Mouse (Mus musculus) T-helper 17 cell (primary cell): Measurements from ENCODE around the gene Ubald2.

Source experiments
- in situ Hi-C, 2 experiments: fragments of 300-600 bp; cut with MboI, MseI; formaldehyde crosslinking; loops; 1 replicate in 1 of 2; 2 replicates in 1 of 2; pipeline ENCODE4 v1.15.1; 2025; ENCODE audit warnings: high pct_unique_total_duplicates in 2 of 2

Gene Ubald2

DNA sequence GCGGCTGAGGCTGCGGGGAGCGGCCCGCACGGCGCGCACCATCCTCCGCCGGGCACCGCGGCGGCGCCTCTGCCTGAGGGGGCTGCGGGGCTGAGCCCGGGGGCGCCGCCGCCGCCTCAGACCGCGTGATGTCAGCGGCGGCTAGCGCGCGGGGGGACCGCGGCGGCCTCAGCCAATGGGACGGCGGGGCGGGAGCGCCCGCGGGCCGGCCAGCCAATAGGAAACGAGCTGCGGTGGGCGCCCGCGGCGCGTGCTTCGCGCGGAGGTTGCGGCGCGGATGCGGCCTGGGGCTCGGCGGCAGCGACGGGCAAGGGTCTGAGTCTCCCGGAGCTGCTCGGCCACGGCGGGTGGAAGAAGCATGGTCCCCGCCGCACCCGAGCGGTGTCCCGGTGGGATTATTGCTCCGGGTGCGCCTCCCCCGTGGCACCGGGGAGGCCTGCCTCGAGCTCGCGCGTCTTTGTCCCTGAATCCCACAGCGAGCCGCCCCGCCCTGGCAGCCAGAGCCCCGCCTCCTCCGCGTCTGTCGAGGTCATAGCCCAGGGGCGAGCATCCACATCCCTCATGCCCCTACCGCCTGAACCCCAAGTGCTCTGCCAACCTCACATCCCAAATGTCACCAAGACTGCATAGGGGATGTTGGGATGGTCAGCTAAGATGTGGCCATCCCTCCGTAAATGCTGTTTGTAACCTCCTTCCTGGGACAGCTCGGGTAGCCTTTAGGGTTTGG is 20.8 kb upstream of the Ubald2 start, which contains the start of gene Rnf157:
Rnf157 (minus strand) TSS at position 129 of the 727 bp plus-strand sequence.
- in situ Hi-C loops: loop anchor here (25.0 kb wide), 4 partner anchors 924 to 1924 kb away; partner anchors contain the start of genes Cep295nl (in 1 of the 2), Cyth1 (in 1 of the 2), Nat9 (in 1 of the 2) and Tmem104 (in 1 of the 2)

DNA sequence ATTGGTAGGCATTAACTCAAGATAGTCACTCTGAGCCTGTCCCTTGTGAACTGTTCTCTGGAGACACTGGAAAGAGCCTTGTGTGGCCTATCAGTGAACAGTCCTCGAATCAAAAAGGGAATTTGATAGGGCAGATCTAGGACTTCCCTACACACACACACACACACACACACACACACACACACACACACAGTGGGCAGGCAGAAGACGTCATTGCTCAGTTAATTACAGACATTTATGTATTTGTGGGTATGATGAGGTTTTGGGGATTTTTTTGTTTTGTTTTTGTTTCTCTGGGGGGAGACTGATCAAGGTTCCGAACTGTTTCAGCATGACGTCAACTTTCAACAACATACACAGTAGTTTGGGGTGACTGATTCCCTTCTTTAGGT is 20.3 kb upstream of the Ubald2 start:
- in situ Hi-C loops: loop anchor here (25.0 kb wide), 4 partner anchors 924 to 1924 kb away; partner anchors contain the start of genes Cep295nl (in 1 of the 2), Cyth1 (in 1 of the 2), Nat9 (in 1 of the 2) and Tmem104 (in 1 of the 2)

DNA sequence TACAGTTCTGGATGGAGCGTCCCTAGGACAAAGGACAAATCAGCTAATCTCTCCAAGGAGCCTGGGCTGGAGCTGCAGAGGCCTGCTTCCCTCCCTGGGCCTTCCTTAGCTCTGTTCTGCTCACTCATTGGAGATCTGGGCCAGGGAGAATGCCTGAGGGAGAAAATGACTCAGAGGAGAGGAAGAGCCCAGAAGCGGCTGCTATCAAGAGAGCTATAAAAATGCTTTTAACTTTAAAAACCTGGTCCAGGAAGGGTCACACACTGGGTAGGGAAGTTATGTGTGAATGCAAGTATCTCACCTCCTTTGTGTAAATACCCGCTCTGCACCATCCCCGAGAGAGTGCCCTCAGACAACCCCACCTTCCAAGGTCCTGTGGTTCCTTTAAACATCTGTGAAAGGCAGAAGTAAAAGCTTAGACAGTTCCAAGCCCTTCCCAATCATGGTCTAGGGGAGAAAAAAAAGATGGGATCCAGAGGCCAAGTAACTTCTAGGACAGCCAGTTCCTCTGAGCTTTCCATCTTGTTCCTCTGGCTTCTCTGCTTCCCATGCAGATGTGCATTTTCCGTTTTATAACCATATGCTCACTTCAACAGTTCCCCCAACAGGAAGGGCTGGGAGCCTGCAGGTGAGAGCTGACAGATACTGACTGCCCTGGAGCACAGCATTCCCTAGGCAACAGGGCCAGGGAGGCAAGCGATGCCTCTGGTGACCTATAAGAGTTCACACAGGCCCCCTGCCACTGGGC is 17.5 kb upstream of the Ubald2 start:
- in situ Hi-C loops: loop anchor here (25.0 kb wide), 4 partner anchors 921 to 1921 kb away; partner anchors contain the start of genes Cep295nl (in 1 of the 2), Cyth1 (in 1 of the 2), Nat9 (in 1 of the 2) and Tmem104 (in 1 of the 2)

DNA sequence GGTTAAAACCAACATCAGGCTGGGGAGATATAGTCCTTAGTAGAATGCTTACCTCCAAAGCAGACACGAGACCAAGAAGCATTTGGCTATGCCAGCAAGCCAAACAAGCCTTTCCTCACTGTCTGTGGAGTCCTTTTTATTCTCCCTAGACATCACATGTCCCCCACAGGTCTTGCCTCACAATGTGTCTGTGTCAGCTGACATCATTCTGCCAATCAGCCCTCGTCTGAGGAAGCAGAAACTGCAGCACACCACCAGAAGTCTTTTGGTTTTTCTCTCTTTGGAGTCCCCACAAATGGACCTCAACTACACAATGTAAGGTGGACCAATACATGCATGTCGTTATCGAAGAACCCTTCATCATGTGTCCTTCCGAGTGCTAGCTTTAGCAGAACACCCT is 16.8 kb upstream of the Ubald2 start:
- in situ Hi-C loops: loop anchor here (25.0 kb wide), 4 partner anchors 920 to 1920 kb away; partner anchors contain the start of genes Cep295nl (in 1 of the 2), Cyth1 (in 1 of the 2), Nat9 (in 1 of the 2) and Tmem104 (in 1 of the 2)

DNA sequence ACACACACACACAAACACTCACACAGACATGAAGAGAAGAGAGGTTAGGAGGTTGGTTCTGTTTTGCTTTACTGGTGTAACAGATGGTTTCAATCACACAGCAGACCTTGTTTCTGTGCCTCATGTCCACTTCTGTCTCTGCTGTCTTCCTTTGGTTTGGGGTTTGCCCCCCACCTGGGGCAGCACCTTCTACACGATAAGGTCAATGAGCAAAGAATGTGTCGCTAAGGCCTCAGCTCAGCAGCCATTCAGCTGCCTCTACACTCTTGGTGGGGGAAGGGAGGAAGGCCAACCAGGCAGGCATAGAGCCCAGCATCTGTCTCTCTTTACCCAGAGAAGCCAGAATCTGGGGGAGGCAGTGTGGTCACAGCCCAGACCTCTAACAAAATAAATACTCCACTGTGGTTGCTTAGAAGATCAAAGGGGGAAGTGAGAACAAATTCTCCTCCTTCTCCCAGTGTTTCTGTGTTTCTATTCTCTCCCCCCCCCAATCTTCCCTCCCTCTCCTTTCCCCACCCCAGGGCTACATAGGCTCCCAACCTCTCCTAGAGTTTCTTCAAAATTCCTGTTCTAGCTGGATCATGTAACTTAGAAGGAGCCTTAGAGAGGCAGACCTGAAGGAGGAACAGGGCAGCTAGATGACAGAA is 15.6 kb upstream of the Ubald2 start:
- in situ Hi-C loops: loop anchor here (25.0 kb wide), 4 partner anchors 919 to 1919 kb away; partner anchors contain the start of genes Cep295nl (in 1 of the 2), Cyth1 (in 1 of the 2), Nat9 (in 1 of the 2) and Tmem104 (in 1 of the 2)

DNA sequence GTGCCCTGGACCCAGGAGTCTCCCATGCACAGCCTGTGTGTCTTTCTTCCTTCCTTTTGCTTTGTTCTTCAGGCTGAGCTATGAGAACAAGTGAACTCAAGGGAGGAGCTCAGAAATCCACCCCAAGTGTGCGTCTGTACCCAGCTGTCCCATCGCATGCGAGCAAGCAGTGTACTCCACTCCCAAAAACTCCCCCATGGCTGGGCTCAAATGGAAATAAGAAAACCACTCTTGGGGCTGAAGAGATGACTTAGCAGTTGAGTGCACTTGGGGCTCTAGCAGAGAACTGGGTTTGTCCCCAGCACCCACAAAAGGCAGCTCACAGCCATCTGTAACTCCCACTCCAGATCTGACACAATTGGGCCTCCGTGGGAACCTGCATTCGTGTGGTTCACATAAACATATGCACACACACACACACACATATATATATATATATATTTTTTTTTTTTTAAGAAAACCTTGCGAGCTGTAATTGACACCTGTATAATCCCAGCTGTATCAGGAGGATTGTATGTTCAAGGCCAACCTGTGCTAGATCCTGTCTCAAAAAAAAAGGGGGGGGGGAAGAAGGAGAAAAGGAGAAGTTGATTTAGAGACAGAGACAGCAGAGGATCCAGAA is 14.9 kb upstream of the Ubald2 start:
- in situ Hi-C loops: loop anchor here (25.0 kb wide), 4 partner anchors 918 to 1918 kb away; partner anchors contain the start of genes Cep295nl (in 1 of the 2), Cyth1 (in 1 of the 2), Nat9 (in 1 of the 2) and Tmem104 (in 1 of the 2)

DNA sequence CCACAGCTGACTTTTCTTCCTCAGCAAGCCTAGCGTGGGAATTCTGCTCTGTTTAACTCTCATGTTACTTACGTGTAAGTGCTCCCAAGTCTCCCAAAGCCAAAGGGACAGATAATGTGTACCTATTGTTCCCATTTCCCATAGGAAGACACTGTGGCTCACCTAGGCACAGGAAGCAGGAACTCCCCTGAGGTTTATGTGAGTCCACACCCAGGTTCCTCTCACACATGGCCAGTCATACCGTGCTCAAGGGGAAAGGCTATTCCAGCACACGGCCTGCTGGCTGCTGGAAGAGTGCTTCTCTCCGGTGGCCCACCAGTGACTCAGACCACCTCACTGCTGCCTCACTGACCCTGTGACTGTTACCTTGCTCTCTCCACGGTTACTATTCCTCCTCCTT is 12.8 kb upstream of the Ubald2 start:
- in situ Hi-C loops: loop anchor here (25.0 kb wide), 4 partner anchors 916 to 1916 kb away; partner anchors contain the start of genes Cep295nl (in 1 of the 2), Cyth1 (in 1 of the 2), Nat9 (in 1 of the 2) and Tmem104 (in 1 of the 2)

DNA sequence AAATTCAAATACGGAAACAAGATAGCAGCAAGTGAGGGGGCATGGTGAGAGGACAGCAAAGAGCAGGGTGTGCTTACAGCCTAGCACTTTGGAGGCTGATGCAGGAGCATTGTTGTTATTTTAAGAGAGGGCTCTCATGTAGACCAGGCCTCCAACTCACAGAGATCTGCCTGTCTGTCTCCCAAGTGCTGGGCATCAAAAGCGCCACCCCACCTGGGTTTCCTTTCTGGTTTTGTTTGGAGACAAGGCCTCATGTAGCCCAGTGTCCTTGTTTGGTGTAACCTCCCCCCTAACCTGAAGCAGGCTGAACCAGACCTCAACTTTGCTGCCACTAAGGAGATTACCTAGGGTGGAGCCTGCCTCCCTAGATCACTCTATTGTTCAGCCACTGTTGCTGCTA is 11.3 kb upstream of the Ubald2 start:
- in situ Hi-C loops: loop anchor here (25.0 kb wide), 4 partner anchors 915 to 1915 kb away; partner anchors contain the start of genes Cep295nl (in 1 of the 2), Cyth1 (in 1 of the 2), Nat9 (in 1 of the 2) and Tmem104 (in 1 of the 2)

DNA sequence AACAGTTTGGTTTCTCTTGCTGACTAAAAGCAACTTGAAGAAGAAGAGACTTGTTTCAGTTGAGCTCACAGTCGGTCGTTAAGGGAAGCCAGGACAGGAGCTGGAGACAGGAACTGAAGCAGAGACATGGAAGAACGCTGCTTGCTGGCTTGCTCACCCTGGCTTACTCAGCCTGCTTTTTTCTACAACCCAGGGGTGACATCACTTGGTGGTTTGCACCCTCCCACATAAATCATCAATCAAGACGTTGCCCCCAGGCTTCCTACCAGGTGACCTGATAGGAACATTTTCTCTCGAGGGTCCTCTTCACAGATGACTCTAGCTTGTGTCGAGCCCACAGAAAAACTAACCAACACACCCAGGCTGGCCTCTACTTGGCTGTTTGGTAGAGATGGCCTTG is 10.7 kb upstream of the Ubald2 start:
- in situ Hi-C loops: loop anchor here (25.0 kb wide), 4 partner anchors 914 to 1914 kb away; partner anchors contain the start of genes Cep295nl (in 1 of the 2), Cyth1 (in 1 of the 2), Nat9 (in 1 of the 2) and Tmem104 (in 1 of the 2)

DNA sequence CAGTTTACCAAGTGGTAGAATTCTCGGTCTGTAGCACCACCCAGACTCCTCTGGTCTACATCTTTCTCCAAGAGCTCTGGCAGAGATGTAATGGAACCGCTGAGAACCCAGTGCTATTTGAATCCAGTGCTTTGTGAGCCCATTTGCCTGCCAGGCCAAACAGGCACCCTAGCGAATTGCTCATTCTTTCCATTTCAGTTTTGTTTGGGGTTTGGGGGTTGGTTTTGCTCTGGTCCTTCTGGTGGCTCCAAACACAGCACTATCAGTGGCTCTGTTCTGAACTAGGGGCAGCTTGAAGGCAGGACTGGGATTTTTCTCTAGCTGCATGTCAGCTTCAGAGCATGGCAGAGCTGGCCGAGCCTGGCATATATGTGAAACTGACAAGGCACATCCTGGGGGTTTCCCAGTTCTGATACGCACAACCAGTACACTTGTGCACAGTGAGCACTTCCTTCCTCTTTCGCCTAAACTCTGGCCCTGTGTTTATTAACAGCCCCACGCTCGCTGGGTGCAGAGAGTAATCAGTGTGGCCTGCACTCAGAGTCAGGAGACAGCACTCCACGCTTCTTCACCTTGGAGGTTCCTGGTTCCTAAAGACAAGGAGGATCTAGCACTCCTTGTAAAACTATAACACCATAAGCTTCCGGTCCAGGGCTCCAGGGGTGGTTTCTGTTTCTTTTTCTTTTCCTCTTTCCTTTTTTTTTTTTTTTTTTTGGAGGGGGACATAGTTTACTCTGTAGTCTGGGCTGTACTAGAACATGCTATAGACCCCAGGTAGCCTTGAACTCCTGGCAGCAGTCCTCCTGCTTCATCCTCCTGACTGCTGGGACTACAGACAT is 9.9 kb upstream of the Ubald2 start:
- in situ Hi-C loops: loop anchor here (25.0 kb wide), 4 partner anchors 913 to 1913 kb away; partner anchors contain the start of genes Cep295nl (in 1 of the 2), Cyth1 (in 1 of the 2), Nat9 (in 1 of the 2) and Tmem104 (in 1 of the 2)

DNA sequence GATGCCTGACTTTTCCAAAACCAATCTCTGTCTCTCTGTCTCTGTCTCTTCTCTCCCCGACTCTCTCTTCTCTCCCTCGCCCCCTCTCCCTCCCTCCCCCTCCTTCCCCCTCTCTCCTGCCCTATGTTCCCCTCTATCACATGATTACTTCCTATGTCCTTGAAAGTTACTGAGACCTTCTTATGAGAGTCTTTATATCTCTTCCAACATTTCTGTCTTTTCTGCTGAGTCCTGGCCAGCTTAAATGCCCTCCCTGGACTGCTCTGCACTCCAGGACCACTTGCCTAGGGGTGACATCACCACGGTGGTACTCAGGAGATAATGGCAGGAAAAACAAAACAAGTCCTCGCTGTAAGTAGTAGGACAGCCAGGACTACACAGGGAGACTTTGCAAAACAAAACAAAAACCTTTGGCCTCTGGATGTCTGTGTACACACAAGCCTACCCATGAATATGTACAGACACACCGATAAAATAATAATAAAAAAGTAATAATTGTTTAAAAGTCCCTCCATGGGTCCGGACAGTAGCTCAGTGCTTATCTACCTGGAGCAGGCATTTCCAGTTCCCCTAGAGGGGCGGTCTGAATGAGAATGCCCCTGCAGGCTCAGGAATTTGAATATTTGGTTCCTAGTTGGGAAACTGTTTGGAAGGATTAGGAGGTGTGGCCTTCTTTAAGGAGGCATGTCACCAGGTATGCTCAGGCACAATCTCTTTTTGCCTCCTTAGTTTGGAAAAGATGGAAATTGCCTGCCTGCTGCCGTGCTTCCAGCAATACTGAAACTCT is 9.1 kb upstream of the Ubald2 start:
- in situ Hi-C loops: loop anchor here (25.0 kb wide), 5 partner anchors 887 to 1912 kb away; partner anchors contain the start of genes Cep295nl (in 1 of the 2), Cyth1 (in 1 of the 2), Nat9 (in 1 of the 2) and Tmem104 (in 1 of the 2)

DNA sequence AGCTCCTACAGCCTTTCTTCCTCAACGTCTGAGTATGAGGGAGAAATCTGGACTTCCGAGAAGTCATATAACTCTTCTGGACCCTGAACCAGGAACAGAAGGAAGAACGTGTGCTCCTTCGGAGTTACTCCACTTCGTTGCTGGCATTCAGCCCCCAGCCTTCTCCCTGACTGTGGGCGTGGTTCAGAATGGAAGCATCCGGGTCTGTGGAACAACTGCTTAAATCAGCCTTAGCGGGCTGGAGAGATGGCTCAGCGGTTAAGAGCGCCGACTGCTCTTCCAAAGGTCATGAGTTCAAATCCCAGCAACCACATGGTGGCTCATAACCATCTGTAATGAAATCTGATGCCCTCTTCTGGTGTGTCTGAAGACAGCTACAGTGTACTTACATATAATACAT is 7.6 kb upstream of the Ubald2 start:
- in situ Hi-C loops: loop anchor here in 1 of 2 experiments (25.0 kb wide), 1 partner anchor 886 kb away; no protein-coding TSS in a partner anchor

DNA sequence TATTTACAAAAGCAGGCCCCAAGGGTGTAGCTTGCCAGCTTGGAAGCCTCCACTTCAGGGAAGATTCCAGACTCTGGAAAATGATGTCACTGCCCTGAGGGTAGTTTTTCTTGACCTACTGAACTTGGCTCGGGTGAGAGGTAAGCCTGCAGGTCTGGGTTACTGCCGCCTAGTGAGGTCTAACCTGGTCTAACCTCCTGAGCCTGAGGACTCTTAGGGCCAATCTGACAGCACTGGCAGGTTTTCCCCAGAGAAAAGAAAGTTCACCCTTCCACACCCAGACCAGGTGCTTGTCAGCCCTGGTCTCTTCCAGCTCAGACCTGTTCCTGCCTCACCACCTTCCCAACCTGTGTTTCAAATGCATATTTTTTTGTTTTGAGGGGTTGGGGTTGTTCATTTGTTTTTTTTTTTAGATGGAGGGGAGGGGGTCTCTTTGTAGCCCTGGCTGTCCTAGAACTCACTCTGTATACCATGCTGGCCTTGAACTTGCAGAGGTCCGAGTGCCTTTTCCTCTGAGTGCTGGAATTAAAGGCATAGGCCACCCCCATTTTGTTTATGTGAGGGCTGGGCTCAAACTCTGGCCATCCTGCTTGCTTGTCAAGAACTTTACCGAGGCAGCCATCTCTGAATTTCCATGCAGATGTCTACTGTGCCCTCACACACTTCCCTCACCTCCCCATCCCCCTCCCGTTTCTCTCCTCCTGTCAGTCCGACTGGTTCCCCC is 6.9 kb upstream of the Ubald2 start:
- in situ Hi-C loops: loop anchor here in 1 of 2 experiments (25.0 kb wide), 1 partner anchor 885 kb away; no protein-coding TSS in a partner anchor

DNA sequence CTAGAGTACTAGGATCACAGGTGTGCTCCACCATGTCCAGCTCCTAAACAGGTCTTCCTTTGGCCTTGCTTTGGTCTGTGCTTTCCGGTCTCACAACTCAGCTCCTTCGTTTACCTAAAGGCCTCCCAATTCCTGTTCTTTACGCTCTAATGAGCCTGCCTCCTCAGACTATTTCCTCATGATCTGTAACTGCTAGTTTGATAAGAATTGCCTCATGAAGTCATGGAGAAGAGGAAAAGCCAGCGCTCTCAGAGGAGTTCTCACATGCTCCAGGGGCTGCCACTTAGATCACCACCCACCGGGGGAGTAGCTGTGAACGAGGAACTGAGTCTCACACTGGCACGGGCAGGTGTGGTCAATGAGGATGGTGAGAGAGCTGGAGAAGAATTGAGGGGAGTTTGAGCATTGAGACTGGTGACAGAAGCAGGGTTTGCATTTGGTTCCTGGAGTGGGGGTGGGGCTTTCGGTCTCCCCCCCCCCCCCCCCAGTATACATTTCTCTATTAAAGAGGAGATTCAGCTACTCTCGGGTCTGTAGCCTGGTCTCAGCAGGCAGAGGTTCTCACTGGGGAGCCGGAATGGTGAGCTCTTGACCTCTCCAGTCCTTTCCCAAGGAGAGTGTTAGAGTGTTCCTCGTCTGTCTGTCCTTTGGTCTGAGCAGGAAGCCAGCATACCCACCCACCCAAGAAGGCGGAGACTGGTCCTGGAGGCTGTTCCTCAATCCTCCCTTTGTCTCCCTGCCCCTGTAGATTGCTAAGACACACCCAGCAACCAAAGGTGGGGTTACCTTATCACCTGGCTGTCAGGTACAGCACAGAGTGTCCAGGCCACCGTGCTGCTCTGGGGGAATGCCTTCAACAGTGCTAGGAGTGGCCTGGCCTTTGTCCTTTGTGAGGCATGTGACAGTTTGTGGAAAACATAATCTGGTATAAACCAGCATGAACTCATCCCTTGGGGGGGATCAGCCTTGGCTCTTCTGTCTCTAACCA is 4.7 kb upstream of the Ubald2 start:
- in situ Hi-C loops: loop anchor here in 1 of 2 experiments (25.0 kb wide), 1 partner anchor 883 kb away; no protein-coding TSS in a partner anchor

DNA sequence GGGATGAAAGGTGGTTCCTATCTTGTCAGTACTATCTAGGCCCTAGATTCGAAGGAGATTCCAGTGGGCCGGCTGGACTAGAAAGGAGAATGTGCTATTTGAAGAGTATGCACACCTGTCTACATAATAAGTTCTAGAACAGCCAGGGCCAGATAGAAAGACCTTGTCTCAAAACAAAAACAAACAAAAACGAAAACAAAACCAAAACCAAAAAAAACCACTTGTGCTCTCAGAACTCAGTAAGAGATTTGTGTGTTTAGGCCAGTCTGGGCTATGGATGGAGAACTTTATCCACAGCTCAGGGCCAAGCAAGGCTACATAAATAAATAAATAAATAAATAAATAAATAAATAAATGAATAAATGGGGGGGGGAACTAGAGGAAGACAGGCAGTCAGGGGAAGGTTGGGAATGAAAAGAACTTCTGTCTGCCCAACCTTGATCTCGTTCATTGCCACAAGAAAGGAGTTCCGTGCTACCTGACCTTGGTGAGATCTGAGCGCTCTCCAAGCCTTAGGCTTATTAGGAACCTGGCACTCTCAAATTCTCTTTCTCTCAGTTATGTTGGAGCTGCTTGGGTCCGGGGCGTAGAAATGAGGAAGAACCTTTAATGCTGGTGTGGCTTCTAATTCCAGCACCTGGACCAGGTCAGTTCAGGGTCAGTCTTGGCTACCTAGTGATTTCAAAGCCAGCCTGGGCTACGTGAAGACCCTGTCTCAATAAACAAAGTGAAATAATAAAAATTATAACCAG is 3.9 kb upstream of the Ubald2 start:
- in situ Hi-C loops: loop anchor here in 1 of 2 experiments (25.0 kb wide), 1 partner anchor 882 kb away; no protein-coding TSS in a partner anchor
